Mouse (Mus musculus): ENCODE results near the gene Gm3755. TPM values are rescaled to one million over a fixed set of nuclear protein-coding genes. Genes with fewer than 3 reads are reported as not detected.

The Gm3755 gene
- polyA plus RNA-seq (2017; shearing (Covaris generic)), result not detected

GRCm38 (mm10) chr14:7450817-7451216 lies at the start of gene Gm3755:
Gm3755 (minus strand) TSS chr14:7450917.

GRCm38 (mm10) chr14:7483662-7484061 lies 32.9 kb upstream of the Gm3755 start, which contains the start of gene Gm3752:
Gm3752 (minus strand) TSS chr14:7483762.

Other genes starting within 250 kb of the Gm3755 start
- gene Gm3727, start 186.2 kb downstream of the Gm3755 start, polyA plus RNA-seq (2017; shearing (Covaris generic)), result not detected
- gene Gm3739, start 135.9 kb downstream of the Gm3755 start, polyA plus RNA-seq (2017; shearing (Covaris generic)), result 12.2 TPM
- gene Gm5797, start 118.5 kb downstream of the Gm3755 start, polyA plus RNA-seq (2017; shearing (Covaris generic)), result not detected
- not detected for gene Gm8374, start 85.8 kb downstream of the Gm3755 start, polyA plus RNA-seq (2017; shearing (Covaris generic))
- 9.9 TPM for gene Gm3752, start 32.8 kb upstream of the Gm3755 start, polyA plus RNA-seq (2017; shearing (Covaris generic))
- gene Gm3558, start 117.6 kb upstream of the Gm3755 start, polyA plus RNA-seq (2017; shearing (Covaris generic)), result 1.9 TPM
- not detected for gene Gm10338, start 144.7 kb upstream of the Gm3755 start, polyA plus RNA-seq (2017; shearing (Covaris generic))
- gene Gm10128, start 193.1 kb upstream of the Gm3755 start, polyA plus RNA-seq (2017; shearing (Covaris generic)), result not detected